Mouse (Mus musculus): Measurements from ENCODE around the gene Smco3. TPM values are rescaled to one million over a fixed set of nuclear protein-coding genes. Genes with fewer than 3 reads are reported as not detected.

The Smco3 gene
- polyA plus RNA-seq, 1 experiment from 2014 or later = not detected

DNA sequence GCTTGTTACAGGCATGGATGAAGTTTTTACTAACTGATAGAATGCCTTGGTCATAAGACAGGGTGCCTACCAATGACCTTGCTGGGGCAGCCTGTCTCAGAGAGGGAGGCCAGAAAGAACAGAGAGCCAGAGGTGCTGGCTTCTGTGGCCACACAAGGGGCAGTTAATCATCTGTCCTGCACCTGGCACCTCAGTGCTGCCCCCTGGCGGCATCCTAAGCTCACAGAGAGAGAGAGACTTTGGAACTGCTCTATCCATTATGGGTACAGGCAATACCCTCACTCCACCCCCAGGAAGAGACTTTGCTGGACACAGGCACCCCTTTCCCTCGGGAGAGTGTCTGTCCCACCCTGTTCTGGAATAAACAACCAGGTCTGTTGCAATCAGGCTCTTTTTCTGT is 12.5 kb upstream of the Smco3 start:
- 11% methylated on average over 2 of the region's 2 CpGs for WGBS

DNA sequence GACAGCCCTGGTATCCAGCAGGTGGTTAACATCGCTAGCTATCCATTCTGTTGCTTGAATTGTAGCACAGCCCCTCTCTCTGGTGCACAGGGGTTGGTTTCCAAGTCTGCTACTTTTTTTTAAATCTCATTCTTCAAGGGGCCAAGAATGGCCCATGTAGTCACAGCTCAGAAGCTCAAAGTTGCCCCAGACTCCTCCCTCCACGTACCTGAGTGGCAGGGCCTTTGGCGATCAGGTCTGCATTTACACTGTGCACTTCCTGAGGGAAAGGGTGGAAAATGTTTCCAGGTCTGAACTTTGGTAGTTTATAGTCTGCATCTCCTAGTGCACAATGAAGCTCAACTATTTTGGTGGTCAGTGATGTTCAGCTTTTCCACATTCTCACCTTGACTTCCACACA is 12.0 kb upstream of the Smco3 start:
- WGBS = 83% methylated on average over 3 of the region's 3 CpGs
- H3K9ac ChIP-seq (ENCODE audit: low read length) = no peak overlapping the region
- no peak for ATAC-seq (ENCODE audit: insufficient number of reproducible peaks, insufficient read depth, low FRiP score, low read depth)

More for the DNA sequence above, 12.5 kb upstream of the Smco3 start:
- Histone ChIP-seq H3K4me2 (ENCODE audit: low read length) (no peak overlapping the region), H3K4me1 (ENCODE audit: control insufficient read depth in 2 of 2, insufficient read depth in 2 of 2, low read length in 2 of 2) (peaks cover 2% of the 10 kb centered on the region in 2 experiments; a peak in 1 of 4 replicates), H3K4me3 (ENCODE audit: control insufficient read depth in 1 of 2, insufficient read depth in 1 of 2, low read depth in 1 of 2, low read length in 2 of 2) (no peak overlapping the region), H3K27me3 (ENCODE audit: control insufficient read depth, insufficient read depth, low read length) (no peaks in the 10 kb centered on the region), H3K9ac (ENCODE audit: low read length) (no peak overlapping the region), H3K9me3 (ENCODE audit: control insufficient read depth, low read length) (no peaks in the 10 kb centered on the region), H3K36me3 (ENCODE audit: control insufficient read depth, insufficient read depth, low read length) (peaks cover 23% of the 10 kb centered on the region; the same call in 1 of the 2 replicates), H3K27ac (replicated peaks in 1 of 2; ENCODE audit: control insufficient read depth in 1 of 2, insufficient read depth in 1 of 2, low read depth in 2 of 2, low read length in 2 of 2) (no peak overlapping the region)
- no peak for ATAC-seq (ENCODE audit: insufficient number of reproducible peaks, insufficient read depth, low FRiP score, low read depth)

GRCm38 (mm10) chr6:136845706-136846480 is 10.6 kb upstream of the Smco3 start:
- H3K9ac ChIP-seq (ENCODE audit: low read length) = no peak overlapping the region
- no peak overlapping the region for H3K27ac ChIP-seq (replicated peaks in 1 of 2; ENCODE audit: control insufficient read depth in 1 of 2, insufficient read depth in 1 of 2, low read depth in 2 of 2, low read length in 2 of 2)
- H3K4me3 ChIP-seq (ENCODE audit: control insufficient read depth in 1 of 2, insufficient read depth in 1 of 2, low read depth in 1 of 2, low read length in 2 of 2) = no peak overlapping the region
- H3K4me1 ChIP-seq (ENCODE audit: control insufficient read depth in 2 of 2, insufficient read depth in 2 of 2, low read length in 2 of 2) = no peaks in the 10 kb centered on the region
- no peak overlapping the region for H3K4me2 ChIP-seq (ENCODE audit: low read length)
- no peaks in the 10 kb centered on the region for H3K27me3 ChIP-seq (ENCODE audit: control insufficient read depth, insufficient read depth, low read length)
- no peak for ATAC-seq (ENCODE audit: insufficient number of reproducible peaks, insufficient read depth, low FRiP score, low read depth)
- peaks cover 23% of the 10 kb centered on the region; the same call in 1 of the 2 replicates for H3K36me3 ChIP-seq (ENCODE audit: control insufficient read depth, insufficient read depth, low read length)
- H3K9me3 ChIP-seq (ENCODE audit: control insufficient read depth, low read length) = no peaks in the 10 kb centered on the region
- 71% methylated on average over 5 of the region's 5 CpGs for WGBS

More for the DNA sequence above, 12.0 kb upstream of the Smco3 start:
- Histone ChIP-seq H3K4me2 (ENCODE audit: low read length) (no peak overlapping the region), H3K4me3 (ENCODE audit: control insufficient read depth in 1 of 2, insufficient read depth in 1 of 2, low read depth in 1 of 2, low read length in 2 of 2) (no peak overlapping the region), H3K27ac (replicated peaks in 1 of 2; ENCODE audit: control insufficient read depth in 1 of 2, insufficient read depth in 1 of 2, low read depth in 2 of 2, low read length in 2 of 2) (no peak overlapping the region), H3K36me3 (ENCODE audit: control insufficient read depth, insufficient read depth, low read length) (peaks cover 23% of the 10 kb centered on the region; the same call in 1 of the 2 replicates), H3K9me3 (ENCODE audit: control insufficient read depth, low read length) (no peaks in the 10 kb centered on the region), H3K4me1 (ENCODE audit: control insufficient read depth in 2 of 2, insufficient read depth in 2 of 2, low read length in 2 of 2) (no peaks in the 10 kb centered on the region), H3K27me3 (ENCODE audit: control insufficient read depth, insufficient read depth, low read length) (no peaks in the 10 kb centered on the region)

DNA sequence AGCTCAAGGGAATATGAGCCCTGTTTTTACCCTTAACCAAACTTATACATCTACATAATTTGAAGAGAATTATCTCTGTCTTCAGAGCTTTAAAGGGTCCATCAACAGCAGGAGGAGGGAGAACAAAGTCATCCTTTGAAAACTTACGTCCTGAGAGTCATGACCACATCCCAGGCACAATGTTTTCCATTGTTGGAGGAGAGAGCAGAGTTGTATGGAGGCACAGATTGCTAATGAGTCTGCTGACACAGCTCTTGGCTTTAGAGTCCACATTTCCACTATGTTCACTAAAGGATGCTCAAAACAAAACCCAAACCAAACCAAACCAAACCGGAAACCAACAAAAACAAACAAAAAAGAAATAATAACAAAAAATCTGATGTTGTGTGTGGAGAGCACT is 9.7 kb upstream of the Smco3 start:
- Histone ChIP-seq H3K9me3 (ENCODE audit: control insufficient read depth, low read length) (no peaks in the 10 kb centered on the region), H3K27ac (replicated peaks in 1 of 2; ENCODE audit: control insufficient read depth in 1 of 2, insufficient read depth in 1 of 2, low read depth in 2 of 2, low read length in 2 of 2) (no peak overlapping the region), H3K4me3 (ENCODE audit: control insufficient read depth in 1 of 2, insufficient read depth in 1 of 2, low read depth in 1 of 2, low read length in 2 of 2) (no peak overlapping the region), H3K36me3 (ENCODE audit: control insufficient read depth, insufficient read depth, low read length) (peaks cover 16% of the 10 kb centered on the region; the same call in 1 of the 2 replicates), H3K9ac (ENCODE audit: low read length) (no peak overlapping the region), H3K4me1 (ENCODE audit: control insufficient read depth in 2 of 2, insufficient read depth in 2 of 2, low read length in 2 of 2) (no peaks in the 10 kb centered on the region), H3K27me3 (ENCODE audit: control insufficient read depth, insufficient read depth, low read length) (no peaks in the 10 kb centered on the region), H3K4me2 (ENCODE audit: low read length) (no peak overlapping the region)
- ATAC-seq (ENCODE audit: insufficient number of reproducible peaks, insufficient read depth, low FRiP score, low read depth) = no peak
- 63% methylated on average over 2 of the region's 2 CpGs for WGBS

DNA sequence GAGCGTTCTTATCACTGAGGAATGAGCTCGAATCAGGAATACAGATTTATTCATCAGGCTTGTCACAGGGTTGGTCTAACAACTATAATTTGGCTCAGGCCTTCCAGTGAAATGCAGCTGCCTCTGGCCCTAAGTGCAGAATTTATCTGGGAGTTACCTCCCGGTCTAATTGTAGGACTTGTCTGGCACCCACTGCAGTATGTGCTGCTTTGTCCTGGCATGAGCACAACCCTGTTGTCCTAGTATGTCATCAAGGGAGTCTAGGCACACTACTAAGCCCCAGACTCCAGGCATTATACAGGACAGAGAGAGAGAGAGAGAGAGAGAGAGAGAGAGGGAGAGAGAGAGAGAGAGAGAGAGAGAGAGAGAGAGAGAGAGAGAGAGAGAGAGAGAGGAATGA is 2.1 kb upstream of the Smco3 start:
- H3K4me2 ChIP-seq (ENCODE audit: low read length) = no peak overlapping the region
- H3K27me3 ChIP-seq (ENCODE audit: control insufficient read depth, insufficient read depth, low read length) = no peaks in the 10 kb centered on the region
- H3K9me3 ChIP-seq (ENCODE audit: control insufficient read depth, low read length) = no peaks in the 10 kb centered on the region
- H3K4me3 ChIP-seq (ENCODE audit: control insufficient read depth in 1 of 2, insufficient read depth in 1 of 2, low read depth in 1 of 2, low read length in 2 of 2) = no peak overlapping the region
- H3K27ac ChIP-seq (replicated peaks in 1 of 2; ENCODE audit: control insufficient read depth in 1 of 2, insufficient read depth in 1 of 2, low read depth in 2 of 2, low read length in 2 of 2) = no peak overlapping the region
- no peak overlapping the region for H3K9ac ChIP-seq (ENCODE audit: low read length)
- no peaks in the 10 kb centered on the region for H3K36me3 ChIP-seq (ENCODE audit: control insufficient read depth, insufficient read depth, low read length)
- no peak for ATAC-seq (ENCODE audit: insufficient number of reproducible peaks, insufficient read depth, low FRiP score, low read depth)
- WGBS = 77% methylated on average over 3 of the region's 3 CpGs
- H3K4me1 ChIP-seq (ENCODE audit: control insufficient read depth in 2 of 2, insufficient read depth in 2 of 2, low read length in 2 of 2) = no peaks in the 10 kb centered on the region

GRCm38 (mm10) chr6:136831712-136832111 is 3.5 kb downstream of the Smco3 start:
- no peak overlapping the region for H3K27ac ChIP-seq (replicated peaks in 1 of 2; ENCODE audit: control insufficient read depth in 1 of 2, insufficient read depth in 1 of 2, low read depth in 2 of 2, low read length in 2 of 2)
- no peak overlapping the region for H3K9ac ChIP-seq (ENCODE audit: low read length)
- no peaks in the 10 kb centered on the region for H3K36me3 ChIP-seq (ENCODE audit: control insufficient read depth, insufficient read depth, low read length)
- WGBS = 60% methylated on average over 5 of the region's 5 CpGs
- H3K4me1 ChIP-seq (ENCODE audit: control insufficient read depth in 2 of 2, insufficient read depth in 2 of 2, low read length in 2 of 2) = peaks cover 0 to 5% of the 10 kb centered on the region in 2 experiments; a peak in 2 of 4 replicates
- no peak for ATAC-seq (ENCODE audit: insufficient number of reproducible peaks, insufficient read depth, low FRiP score, low read depth)
- H3K27me3 ChIP-seq (ENCODE audit: control insufficient read depth, insufficient read depth, low read length) = no peaks in the 10 kb centered on the region
- no peak overlapping the region for H3K4me3 ChIP-seq (ENCODE audit: control insufficient read depth in 1 of 2, insufficient read depth in 1 of 2, low read depth in 1 of 2, low read length in 2 of 2)
- H3K9me3 ChIP-seq (ENCODE audit: control insufficient read depth, low read length) = no peaks in the 10 kb centered on the region
- no peak overlapping the region for H3K4me2 ChIP-seq (ENCODE audit: low read length)

GRCm38 (mm10) chr6:136828681-136829080 is 6.6 kb downstream of the Smco3 start:
- H3K27ac ChIP-seq (replicated peaks in 1 of 2; ENCODE audit: control insufficient read depth in 1 of 2, insufficient read depth in 1 of 2, low read depth in 2 of 2, low read length in 2 of 2) = peak overlapping the region; percentile 77 to 79; a peak in 3 of 4 replicates
- peak overlapping the region; percentile 78 for H3K4me2 ChIP-seq (ENCODE audit: low read length)
- peak overlapping the region; percentile 76 for H3K9ac ChIP-seq (ENCODE audit: low read length)
- H3K9me3 ChIP-seq (ENCODE audit: control insufficient read depth, low read length) = no peaks in the 10 kb centered on the region
- 31% methylated on average over 4 of the region's 4 CpGs for WGBS
- H3K27me3 ChIP-seq (ENCODE audit: control insufficient read depth, insufficient read depth, low read length) = no peaks in the 10 kb centered on the region
- peak overlapping the region in 1 of 2 experiments; percentile 97; a peak in 3 of 4 replicates for H3K4me3 ChIP-seq (ENCODE audit: control insufficient read depth in 1 of 2, insufficient read depth in 1 of 2, low read depth in 1 of 2, low read length in 2 of 2)
- ATAC-seq (ENCODE audit: insufficient number of reproducible peaks, insufficient read depth, low FRiP score, low read depth) = no peak
- H3K36me3 ChIP-seq (ENCODE audit: control insufficient read depth, insufficient read depth, low read length) = peaks cover 22% of the 10 kb centered on the region
- H3K4me1 ChIP-seq (ENCODE audit: control insufficient read depth in 2 of 2, insufficient read depth in 2 of 2, low read length in 2 of 2) = peaks cover 0 to 9% of the 10 kb centered on the region in 2 experiments; a peak in 2 of 4 replicates

All from heart, embryonic 14.5 days (tissue).